Mouse (Mus musculus): ENCODE results near the gene Ddah2. TPM values are rescaled to one million over a fixed set of nuclear protein-coding genes. Genes with fewer than 3 reads are reported as not detected.

The Ddah2 gene
- 173 and 187 TPM in 2 replicates for polyA plus RNA-seq (2015; fragmentation: Nextera tagmentation; extraction: Ambion mirVana)

GRCm38 (mm10) chr17:35058911-35059892 is at the start of gene Ddah2:
Gene Ddah2, plus strand, starts transcription at chr17:35059035.

GRCm38 (mm10) chr17:35016376-35016775 is 42.5 kb upstream of the Ddah2 start, which contains the start of gene Vwa7:
Gene Vwa7, plus strand, starts transcription at chr17:35016579.

GRCm38 (mm10) chr17:35027277-35028068 is 31.4 kb upstream of the Ddah2 start, which contains the start of gene Sapcd1:
Gene Sapcd1, minus strand, starts transcription at chr17:35028016.

GRCm38 (mm10) chr17:35046681-35047455 is 12.0 kb upstream of the Ddah2 start, which contains the start of gene Msh5:
Gene Msh5, minus strand, starts transcription at chr17:35046745.

GRCm38 (mm10) chr17:35049561-35050016 is 9.2 kb upstream of the Ddah2 start, which contains the start of gene Clic1:
Gene Clic1, plus strand, starts transcription at chr17:35049966.

GRCm38 (mm10) chr17:35064951-35065947 is 6.4 kb downstream of the Ddah2 start, which contains the start of gene Ly6g6c:
Gene Ly6g6c, plus strand, starts transcription at chr17:35065388.

GRCm38 (mm10) chr17:35066084-35066483 is 7.2 kb downstream of the Ddah2 start, which contains the start of gene Mpig6b:
Gene Mpig6b, minus strand, starts transcription at chr17:35066184.

GRCm38 (mm10) chr17:35076507-35077176 is 17.8 kb downstream of the Ddah2 start, which contains the start of gene Ly6g6e:
Gene Ly6g6e, plus strand, starts transcription at chr17:35076902.

GRCm38 (mm10) chr17:35077786-35078233 is 19.0 kb downstream of the Ddah2 start, which contains the start of gene Ly6g6d:
Gene Ly6g6d, minus strand, starts transcription at chr17:35078065.

GRCm38 (mm10) chr17:35085208-35085865 is 26.5 kb downstream of the Ddah2 start, which contains the start of gene Ly6g6f:
Gene Ly6g6f, minus strand, starts transcription at chr17:35085610.

GRCm38 (mm10) chr17:35088825-35089644 is 30.2 kb downstream of the Ddah2 start, which contains the start of gene Abhd16a:
Gene Abhd16a, plus strand, starts transcription at chr17:35089263.

GRCm38 (mm10) chr17:35108097-35108496 is 49.3 kb downstream of the Ddah2 start, which contains the start of gene Ly6g5c:
Gene Ly6g5c, plus strand, starts transcription at chr17:35108279.

Other genes with a start within 250 kb of the Ddah2 start
- 39.4 and 46.3 TPM in 2 replicates for gene Stk19, start 222.1 kb upstream of the Ddah2 start, polyA plus RNA-seq (2015; fragmentation: Nextera tagmentation; extraction: Ambion mirVana)
- 40.6 and 50.7 TPM in 2 replicates for gene Dxo, start 222.0 kb upstream of the Ddah2 start, polyA plus RNA-seq (2015; fragmentation: Nextera tagmentation; extraction: Ambion mirVana)
- gene Skiv2l, start 208.8 kb upstream of the Ddah2 start, polyA plus RNA-seq (2015; fragmentation: Nextera tagmentation; extraction: Ambion mirVana): 39.3 and 47.4 TPM in 2 replicates
- 57.6 and 63.6 TPM in 2 replicates for gene Nelfe, start 208.6 kb upstream of the Ddah2 start, polyA plus RNA-seq (2015; fragmentation: Nextera tagmentation; extraction: Ambion mirVana)
- 1.4 and 1.6 TPM in 2 replicates for gene Cfb, start 196.5 kb upstream of the Ddah2 start, polyA plus RNA-seq (2015; fragmentation: Nextera tagmentation; extraction: Ambion mirVana)
- 6.0 and 6.9 TPM in 2 replicates for gene Zbtb12, start 179.6 kb upstream of the Ddah2 start, polyA plus RNA-seq (2015; fragmentation: Nextera tagmentation; extraction: Ambion mirVana)
- not detected in 2 replicates for gene Gm20547, start 177.0 kb upstream of the Ddah2 start, polyA plus RNA-seq (2015; fragmentation: Nextera tagmentation; extraction: Ambion mirVana)
- 4.2 and 4.8 TPM in 2 replicates for gene C2, start 160.8 kb upstream of the Ddah2 start, polyA plus RNA-seq (2015; fragmentation: Nextera tagmentation; extraction: Ambion mirVana)
- 59.7 and 73.8 TPM in 2 replicates for gene Ehmt2, start 160.6 kb upstream of the Ddah2 start, polyA plus RNA-seq (2015; fragmentation: Nextera tagmentation; extraction: Ambion mirVana)
- 0.10 TPM in 1 of 2 replicates, not detected in the other for gene Slc44a4, start 144.6 kb upstream of the Ddah2 start, polyA plus RNA-seq (2015; fragmentation: Nextera tagmentation; extraction: Ambion mirVana)
- 40.7 and 44.0 TPM in 2 replicates for gene Neu1, start 127.8 kb upstream of the Ddah2 start, polyA plus RNA-seq (2015; fragmentation: Nextera tagmentation; extraction: Ambion mirVana)
- 0.79 and 1.4 TPM in 2 replicates for gene Hspa1b, start 99.8 kb upstream of the Ddah2 start, polyA plus RNA-seq (2015; fragmentation: Nextera tagmentation; extraction: Ambion mirVana)
- not detected in 2 replicates for gene Gm20481, start 89.1 kb upstream of the Ddah2 start, polyA plus RNA-seq (2015; fragmentation: Nextera tagmentation; extraction: Ambion mirVana)
- gene Hspa1a, start 86.9 kb upstream of the Ddah2 start, polyA plus RNA-seq (2015; fragmentation: Nextera tagmentation; extraction: Ambion mirVana): 13.8 and 15.5 TPM in 2 replicates
- 0.58 and 0.76 TPM in 2 replicates for gene Hspa1l, start 86.3 kb upstream of the Ddah2 start, polyA plus RNA-seq (2015; fragmentation: Nextera tagmentation; extraction: Ambion mirVana)
- 88.6 and 94.3 TPM in 2 replicates for gene Lsm2, start 77.2 kb upstream of the Ddah2 start, polyA plus RNA-seq (2015; fragmentation: Nextera tagmentation; extraction: Ambion mirVana)
- 38.5 and 45.0 TPM in 2 replicates for gene Vars, start 58.0 kb upstream of the Ddah2 start, polyA plus RNA-seq (2015; fragmentation: Nextera tagmentation; extraction: Ambion mirVana)
- gene Vwa7, start 42.5 kb upstream of the Ddah2 start, polyA plus RNA-seq (2015; fragmentation: Nextera tagmentation; extraction: Ambion mirVana): 0.25 and 0.59 TPM in 2 replicates
- gene Sapcd1, start 31.0 kb upstream of the Ddah2 start, polyA plus RNA-seq (2015; fragmentation: Nextera tagmentation; extraction: Ambion mirVana): 3.2 and 4.4 TPM in 2 replicates
- gene Msh5, start 12.3 kb upstream of the Ddah2 start, polyA plus RNA-seq (2015; fragmentation: Nextera tagmentation; extraction: Ambion mirVana): 1.6 and 2.0 TPM in 2 replicates
- 72.4 and 75.0 TPM in 2 replicates for gene Clic1, start 9.1 kb upstream of the Ddah2 start, polyA plus RNA-seq (2015; fragmentation: Nextera tagmentation; extraction: Ambion mirVana)
- not detected in 2 replicates for gene Ly6g6c, start 6.4 kb downstream of the Ddah2 start, polyA plus RNA-seq (2015; fragmentation: Nextera tagmentation; extraction: Ambion mirVana)
- gene Mpig6b, start 7.1 kb downstream of the Ddah2 start, polyA plus RNA-seq (2015; fragmentation: Nextera tagmentation; extraction: Ambion mirVana): 0.19 and 0.22 TPM in 2 replicates
- 0.52 and 1.2 TPM in 2 replicates for gene Ly6g6e, start 17.9 kb downstream of the Ddah2 start, polyA plus RNA-seq (2015; fragmentation: Nextera tagmentation; extraction: Ambion mirVana)
- gene Ly6g6d, start 19.0 kb downstream of the Ddah2 start, polyA plus RNA-seq (2015; fragmentation: Nextera tagmentation; extraction: Ambion mirVana): 0.81 and 1.9 TPM in 2 replicates
- gene Ly6g6f, start 26.6 kb downstream of the Ddah2 start, polyA plus RNA-seq (2015; fragmentation: Nextera tagmentation; extraction: Ambion mirVana): 0.31 TPM in 1 of 2 replicates, not detected in the other
- gene Abhd16a, start 30.2 kb downstream of the Ddah2 start, polyA plus RNA-seq (2015; fragmentation: Nextera tagmentation; extraction: Ambion mirVana): 114 and 120 TPM in 2 replicates
- gene Ly6g5c, start 49.2 kb downstream of the Ddah2 start, polyA plus RNA-seq (2015; fragmentation: Nextera tagmentation; extraction: Ambion mirVana): not detected in 2 replicates
- gene Ly6g5b, start 56.4 kb downstream of the Ddah2 start, polyA plus RNA-seq (2015; fragmentation: Nextera tagmentation; extraction: Ambion mirVana): 0.48 and 0.59 TPM in 2 replicates
- gene Gpank1, start 62.4 kb downstream of the Ddah2 start, polyA plus RNA-seq (2015; fragmentation: Nextera tagmentation; extraction: Ambion mirVana): 15.3 and 17.2 TPM in 2 replicates
- 377 and 395 TPM in 2 replicates for gene Csnk2b, start 63.0 kb downstream of the Ddah2 start, polyA plus RNA-seq (2015; fragmentation: Nextera tagmentation; extraction: Ambion mirVana)
- 9.6 and 11.8 TPM in 2 replicates for gene D17H6S53E, start 67.3 kb downstream of the Ddah2 start, polyA plus RNA-seq (2015; fragmentation: Nextera tagmentation; extraction: Ambion mirVana)
- gene Apom, start 73.0 kb downstream of the Ddah2 start, polyA plus RNA-seq (2015; fragmentation: Nextera tagmentation; extraction: Ambion mirVana): 0.21 TPM in 1 of 2 replicates, not detected in the other
- 51.1 and 58.5 TPM in 2 replicates for gene Bag6, start 76.1 kb downstream of the Ddah2 start, polyA plus RNA-seq (2015; fragmentation: Nextera tagmentation; extraction: Ambion mirVana)
- gene Prrc2a, start 105.9 kb downstream of the Ddah2 start, polyA plus RNA-seq (2015; fragmentation: Nextera tagmentation; extraction: Ambion mirVana): 109 and 138 TPM in 2 replicates
- 15.4 and 15.5 TPM in 2 replicates for gene Aif1, start 117.0 kb downstream of the Ddah2 start, polyA plus RNA-seq (2015; fragmentation: Nextera tagmentation; extraction: Ambion mirVana)
- 10.1 and 10.9 TPM in 2 replicates for gene Lst1, start 129.4 kb downstream of the Ddah2 start, polyA plus RNA-seq (2015; fragmentation: Nextera tagmentation; extraction: Ambion mirVana)
- 1.4 and 1.6 TPM in 2 replicates for gene Ltb, start 135.4 kb downstream of the Ddah2 start, polyA plus RNA-seq (2015; fragmentation: Nextera tagmentation; extraction: Ambion mirVana)
- 0.12 TPM in 1 of 2 replicates, not detected in the other for gene Tnf, start 143.0 kb downstream of the Ddah2 start, polyA plus RNA-seq (2015; fragmentation: Nextera tagmentation; extraction: Ambion mirVana)
- 0.71 and 1.0 TPM in 2 replicates for gene Lta, start 146.3 kb downstream of the Ddah2 start, polyA plus RNA-seq (2015; fragmentation: Nextera tagmentation; extraction: Ambion mirVana)
- 0.46 and 0.48 TPM in 2 replicates for gene Gm16181, start 161.8 kb downstream of the Ddah2 start, polyA plus RNA-seq (2015; fragmentation: Nextera tagmentation; extraction: Ambion mirVana)
- 210 and 227 TPM in 2 replicates for gene Atp6v1g2, start 174.6 kb downstream of the Ddah2 start, polyA plus RNA-seq (2015; fragmentation: Nextera tagmentation; extraction: Ambion mirVana)
- gene Nfkbil1, start 176.8 kb downstream of the Ddah2 start, polyA plus RNA-seq (2015; fragmentation: Nextera tagmentation; extraction: Ambion mirVana): 12.5 and 13.2 TPM in 2 replicates
- gene Ddx39b, start 182.7 kb downstream of the Ddah2 start, polyA plus RNA-seq (2015; fragmentation: Nextera tagmentation; extraction: Ambion mirVana): 251 and 271 TPM in 2 replicates
- gene H2-D1, start 203.7 kb downstream of the Ddah2 start, polyA plus RNA-seq (2015; fragmentation: Nextera tagmentation; extraction: Ambion mirVana): 158 and 172 TPM in 2 replicates

Data from neural tube, postnatal 0 days (tissue).